Mouse (Mus musculus) cerebellum, adult 11 months (tissue): ENCODE results near the gene Nfyb.

Source experiments
- DNase-seq: peaks from one replicate; pipeline ENCODE4 v3.0.0; 2022

Gene Nfyb

DNA sequence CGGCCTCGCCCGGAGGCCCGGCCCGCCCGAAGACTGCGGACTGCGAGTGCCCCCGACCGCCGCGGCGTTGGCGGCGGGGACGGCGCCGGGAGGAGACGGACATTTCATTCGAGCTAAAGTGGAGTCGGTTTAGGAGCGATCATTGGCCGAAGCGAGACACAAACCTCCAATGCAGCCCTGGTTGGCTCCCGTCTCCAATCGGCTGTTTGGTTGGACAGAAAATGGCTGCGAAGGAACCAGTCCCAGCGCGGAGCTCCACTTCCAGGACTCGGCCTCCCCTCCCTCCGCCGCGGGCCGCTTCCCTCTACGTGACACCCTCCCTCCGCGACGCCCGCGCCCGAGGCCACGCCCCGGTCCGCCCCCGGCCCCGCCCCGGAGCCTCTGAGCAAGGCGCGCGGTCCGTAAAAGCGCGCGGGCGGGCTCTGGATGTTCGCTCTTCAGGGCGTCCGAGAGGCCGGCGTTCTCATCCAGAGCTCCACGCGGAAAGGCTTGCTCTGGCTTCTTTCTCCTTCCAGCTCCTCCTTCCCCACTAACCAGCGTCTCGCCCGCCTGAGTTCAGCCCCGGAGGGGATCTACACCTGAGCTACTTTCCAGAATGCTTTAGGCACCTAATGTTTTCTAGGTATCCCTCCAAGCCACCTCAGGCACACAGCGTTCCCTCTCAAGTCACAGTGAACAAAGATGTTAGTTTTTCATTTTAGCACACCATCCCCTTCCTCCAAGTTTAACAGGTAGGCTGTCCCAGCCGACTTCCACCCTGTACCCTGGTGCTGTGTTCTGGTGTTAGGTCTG, at the start of gene Nfyb:
Nfyb (minus strand) TSS at position 305 of the 792 bp plus-strand sequence.
- DNase-seq, result peak; percentile 96

DNA sequence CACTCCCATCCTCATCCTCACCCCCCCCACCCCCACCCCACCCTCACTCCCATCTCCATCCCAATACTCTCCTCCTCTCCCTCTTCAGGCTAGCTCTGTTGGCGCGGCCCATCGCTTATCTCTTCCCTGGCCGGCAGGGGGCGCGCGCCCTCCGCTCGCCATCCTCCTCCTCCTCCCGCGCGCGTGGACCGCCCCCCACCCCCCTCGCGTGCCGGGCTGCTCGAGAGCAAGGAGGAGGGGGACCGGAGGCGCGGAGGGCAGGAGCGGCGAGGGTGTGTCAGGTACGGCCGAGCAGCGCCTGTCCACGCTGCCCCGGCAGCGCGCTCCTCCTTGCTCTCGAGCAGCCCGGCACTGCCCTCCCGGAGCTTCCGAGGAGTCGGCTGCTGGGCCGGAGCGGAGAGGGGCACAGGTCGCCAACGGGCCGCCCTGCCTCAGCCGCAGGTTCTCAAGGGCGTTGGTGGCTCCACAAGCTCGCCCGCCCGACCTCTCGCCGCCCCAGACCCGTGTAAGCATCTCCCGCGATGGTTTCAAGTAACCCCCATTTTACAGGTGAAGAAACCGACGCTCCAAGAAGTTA, 48.0 kb upstream of the Nfyb start:
- DNase-seq, result peak; percentile 60

DNA sequence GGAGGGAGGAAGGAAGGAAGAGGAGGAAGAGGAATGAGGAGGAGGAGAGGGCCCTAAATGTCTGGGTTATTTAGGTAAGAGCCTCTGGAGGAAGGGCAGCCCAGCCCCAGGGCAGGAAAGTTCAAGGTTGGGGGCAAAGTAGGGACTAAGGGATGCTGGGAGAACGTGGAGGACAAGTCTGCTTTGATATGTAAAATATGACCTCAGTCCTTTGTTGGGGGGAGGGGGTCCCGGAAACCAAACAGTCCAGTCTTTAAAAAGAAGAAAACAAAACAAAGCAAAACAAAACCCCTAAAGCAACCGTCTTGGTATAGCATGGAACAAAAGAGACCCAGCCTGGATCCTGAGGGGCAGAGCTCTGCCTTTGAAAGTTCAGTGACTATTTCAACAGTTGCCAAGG, 45.4 kb upstream of the Nfyb start:
- no peak for DNase-seq

DNA sequence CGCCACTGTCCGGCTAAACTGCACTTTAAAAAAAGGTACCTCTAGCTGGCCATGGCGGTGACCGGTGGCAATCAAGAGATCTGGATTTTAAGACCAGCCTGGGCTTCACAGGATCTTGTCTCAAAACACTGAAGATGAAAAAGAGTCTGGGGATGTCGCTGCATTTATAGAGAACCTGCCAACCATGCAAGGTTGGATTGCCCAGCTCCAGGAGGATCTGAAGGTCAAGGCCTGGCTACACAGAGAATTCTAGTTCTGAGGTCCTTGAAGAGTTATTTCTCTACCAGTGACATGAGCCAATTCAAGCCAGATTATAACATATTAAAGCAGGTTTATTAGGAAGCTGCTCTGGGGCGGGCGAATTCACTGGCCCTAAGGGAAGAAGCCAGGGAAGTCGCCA, 44.9 kb upstream of the Nfyb start:
- DNase-seq, result no peak

DNA sequence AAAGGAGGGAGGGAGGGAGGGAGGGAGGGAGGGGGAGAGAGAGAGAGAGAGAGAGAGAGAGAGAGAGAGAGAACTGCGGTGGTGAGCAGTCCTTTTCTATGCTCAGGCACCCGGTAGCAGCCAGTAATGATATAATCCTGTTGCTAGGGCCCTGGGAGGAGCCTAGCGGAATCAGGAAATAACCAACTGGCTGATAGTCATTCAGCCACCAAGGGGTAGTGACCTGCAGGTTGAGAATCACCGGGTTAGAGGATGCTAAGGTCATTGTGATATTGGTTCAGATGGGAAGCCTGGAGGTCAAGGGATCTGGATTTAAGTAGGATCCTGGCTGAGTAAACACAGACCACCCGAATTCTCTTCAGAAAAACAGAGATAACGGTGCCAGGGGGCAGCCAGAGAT, 44.2 kb upstream of the Nfyb start:
- no peak for DNase-seq

DNA sequence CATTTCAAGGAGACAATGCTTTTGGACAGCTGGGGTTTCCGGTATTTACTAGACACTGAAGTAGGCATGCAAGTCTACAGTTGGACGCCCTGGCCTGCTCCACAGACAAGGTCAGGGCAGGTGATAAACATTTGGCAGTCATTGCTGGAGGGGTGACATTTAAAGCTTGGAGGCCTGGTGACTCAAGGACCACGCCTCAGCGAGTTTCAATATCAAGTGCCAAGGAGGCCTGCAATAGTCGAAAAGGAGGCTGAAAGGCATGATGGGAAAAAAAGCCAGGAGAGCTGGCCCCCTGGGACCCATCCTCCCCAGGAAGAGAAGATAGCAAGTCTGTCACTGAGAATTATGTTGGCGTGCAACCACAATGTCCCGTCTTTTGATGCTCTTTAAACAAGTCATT, 43.3 kb upstream of the Nfyb start:
- no peak for DNase-seq

DNA sequence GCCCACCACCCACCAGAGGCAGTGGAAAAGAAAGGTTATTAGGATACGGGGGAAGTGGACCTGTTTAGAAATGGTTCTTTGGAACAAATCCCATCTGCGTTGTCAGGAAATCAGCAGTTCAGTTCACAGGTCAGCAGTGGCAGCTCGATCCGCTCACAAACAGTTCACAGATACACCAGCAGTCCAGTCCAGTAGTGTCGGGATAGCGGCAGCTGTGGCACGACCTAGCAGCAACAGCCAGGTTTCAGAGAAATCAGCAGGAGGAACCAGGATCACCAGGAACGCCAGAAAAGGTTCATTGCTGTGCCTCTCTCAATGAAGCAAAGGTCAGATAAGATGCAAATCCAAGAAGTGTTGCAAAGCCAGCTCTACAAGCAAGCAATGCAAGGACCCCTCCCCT, 42.5 kb upstream of the Nfyb start:
- DNase-seq, result no peak

DNA sequence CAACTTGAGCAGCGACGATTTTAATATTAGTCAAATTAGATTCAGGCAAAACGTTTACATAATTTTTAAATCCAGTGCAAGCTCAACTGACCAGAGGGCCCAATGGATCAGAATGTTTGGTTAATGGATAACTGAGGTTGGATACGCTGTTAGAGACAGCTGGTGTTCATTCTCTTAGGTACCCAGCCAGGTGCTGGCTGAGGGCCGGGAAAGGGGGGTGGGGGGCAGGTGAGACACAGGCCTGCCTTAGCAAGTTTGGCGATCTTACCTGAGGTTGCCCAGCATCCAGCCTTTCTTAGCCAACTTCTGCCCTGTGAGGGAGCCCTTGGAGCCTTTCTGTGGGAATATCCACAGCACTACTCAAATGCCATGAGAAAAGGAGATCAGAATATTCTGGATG, 41.2 kb upstream of the Nfyb start:
- DNase-seq, result no peak

DNA sequence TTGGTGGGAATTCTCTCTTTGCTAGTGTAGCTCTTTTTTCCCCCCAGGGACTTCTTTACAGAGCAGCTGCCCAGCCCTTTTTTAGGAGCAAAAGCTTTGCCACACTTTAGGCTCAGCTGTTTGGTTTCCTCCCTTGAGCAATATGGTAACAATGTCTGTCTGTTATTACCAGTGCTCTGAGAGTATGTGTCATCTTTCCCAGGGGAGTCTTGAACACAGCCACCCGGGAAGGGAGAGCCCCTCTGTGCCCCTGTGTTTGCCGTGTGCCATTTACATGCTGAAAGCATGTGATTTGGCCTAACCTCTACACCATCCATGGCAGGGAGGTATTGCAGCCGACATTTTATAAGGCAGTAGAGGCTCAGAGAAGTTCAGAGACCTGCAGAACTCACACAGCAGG, 40.5 kb upstream of the Nfyb start:
- DNase-seq, result no peak

DNA sequence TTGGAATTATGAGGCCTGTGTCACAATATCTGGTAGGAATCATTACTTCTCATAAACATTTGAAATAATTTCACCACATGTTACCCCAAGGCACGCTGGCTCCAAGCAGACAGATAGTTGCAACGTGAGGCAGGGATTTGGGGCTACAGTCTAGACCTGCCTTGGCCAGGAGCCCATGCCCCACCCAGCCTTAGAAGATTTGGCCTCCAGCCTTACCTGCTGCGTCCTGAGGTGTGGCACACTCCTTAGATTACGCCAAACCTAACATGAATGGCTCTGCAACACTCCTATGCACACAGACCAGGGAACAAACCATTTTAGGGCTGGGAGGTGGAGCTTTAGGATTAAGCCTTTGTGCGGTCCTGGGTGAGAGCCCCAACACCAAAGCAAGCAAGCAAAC, 36.1 kb upstream of the Nfyb start:
- DNase-seq, result no peak

DNA sequence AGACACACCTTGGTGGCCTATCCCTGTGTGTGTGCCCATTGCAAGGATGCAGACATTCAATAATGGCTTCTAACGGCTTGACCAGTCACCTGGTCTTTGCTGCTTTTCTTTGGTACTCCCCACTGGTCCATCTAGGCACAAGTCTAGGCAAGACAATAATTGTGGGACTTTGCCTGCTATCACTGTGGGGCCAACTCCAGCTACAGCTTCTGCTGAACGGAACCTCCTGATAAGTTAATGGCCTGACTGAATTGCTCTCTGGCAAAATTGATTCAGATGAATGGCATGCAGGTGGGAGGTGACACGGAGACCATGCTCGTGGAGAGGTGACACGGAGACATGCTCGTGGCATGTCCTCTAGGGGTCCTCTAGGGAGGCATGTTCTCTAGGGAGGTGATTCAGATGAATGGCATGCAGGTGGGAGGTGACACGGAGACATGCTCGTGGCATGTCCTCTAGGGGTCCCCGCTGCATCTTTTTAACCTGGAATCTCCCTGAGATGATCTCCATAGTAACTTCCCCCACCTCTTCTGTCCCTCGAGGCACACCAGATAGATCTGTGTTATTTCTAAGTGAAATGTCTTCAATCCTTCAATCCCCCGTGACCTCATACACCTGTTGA, 34.5 kb upstream of the Nfyb start:
- DNase-seq, result no peak

DNA sequence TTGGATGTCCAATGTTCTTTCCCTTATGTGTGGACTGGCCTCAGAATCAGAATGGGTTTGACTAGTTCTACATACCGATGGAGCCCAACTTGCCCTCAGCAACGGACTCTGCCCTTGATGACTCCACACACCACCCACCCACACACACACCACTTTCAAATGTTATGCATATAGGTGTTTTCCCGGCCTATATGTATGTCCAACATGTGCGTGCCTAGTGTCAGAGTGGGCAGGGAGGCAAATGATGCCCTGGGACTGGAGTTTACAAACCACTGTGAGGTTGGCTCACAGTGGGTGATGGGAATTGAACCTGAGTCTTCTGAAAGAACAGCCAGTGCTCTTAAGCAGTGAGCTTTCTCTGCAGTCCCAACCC, 33.2 kb upstream of the Nfyb start:
- no peak for DNase-seq

DNA sequence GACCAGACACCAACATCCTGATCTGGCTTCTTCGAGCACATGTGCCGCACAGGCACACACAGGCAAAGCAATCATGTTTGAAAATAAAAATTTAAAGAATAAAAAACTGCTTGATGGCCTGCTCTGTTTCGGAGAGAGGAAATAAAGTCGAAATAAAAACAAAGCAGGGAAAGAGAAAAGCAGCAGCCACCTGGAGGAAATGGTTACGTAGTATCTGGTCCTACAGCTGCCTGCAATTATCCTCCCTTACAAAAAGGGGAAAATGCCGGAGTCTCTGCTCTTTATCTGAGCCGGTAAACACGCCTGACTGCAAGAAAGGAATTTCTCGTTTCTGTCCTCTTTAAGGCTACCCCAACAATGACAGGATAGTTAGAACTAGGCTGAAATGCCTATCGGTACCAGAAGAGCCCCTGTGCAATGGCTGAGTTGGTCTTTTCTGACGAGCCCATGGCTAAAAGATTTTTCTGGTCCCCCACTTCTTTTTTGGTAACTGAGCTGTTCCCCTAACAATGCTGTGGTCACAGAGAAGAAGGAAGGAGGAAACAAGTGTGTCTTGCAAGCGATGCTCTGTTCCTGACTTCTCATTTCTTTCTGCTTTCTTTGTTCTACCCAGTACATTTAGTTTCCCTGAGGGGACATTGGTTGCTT, 32.7 kb upstream of the Nfyb start:
- no peak for DNase-seq

DNA sequence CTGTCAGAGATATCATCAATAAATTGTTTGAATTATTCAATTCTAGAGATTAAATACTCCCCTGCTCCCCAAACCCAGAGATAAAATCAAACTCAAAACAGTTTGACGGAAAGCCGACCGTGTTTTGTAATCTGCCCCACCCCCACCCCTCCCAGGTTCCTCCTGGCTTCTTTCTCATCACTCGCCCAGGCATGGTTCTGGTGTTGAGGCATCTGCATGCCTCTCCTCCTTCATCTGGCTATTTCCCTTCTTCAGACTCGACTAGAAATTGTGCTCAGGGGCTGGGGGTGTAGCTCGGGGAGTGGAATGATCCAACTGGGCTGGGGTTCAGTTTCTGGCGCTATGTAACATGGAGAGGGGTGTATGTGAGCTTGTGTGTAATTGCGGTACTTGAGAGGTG, 31.8 kb upstream of the Nfyb start:
- DNase-seq, result peak; percentile 9

DNA sequence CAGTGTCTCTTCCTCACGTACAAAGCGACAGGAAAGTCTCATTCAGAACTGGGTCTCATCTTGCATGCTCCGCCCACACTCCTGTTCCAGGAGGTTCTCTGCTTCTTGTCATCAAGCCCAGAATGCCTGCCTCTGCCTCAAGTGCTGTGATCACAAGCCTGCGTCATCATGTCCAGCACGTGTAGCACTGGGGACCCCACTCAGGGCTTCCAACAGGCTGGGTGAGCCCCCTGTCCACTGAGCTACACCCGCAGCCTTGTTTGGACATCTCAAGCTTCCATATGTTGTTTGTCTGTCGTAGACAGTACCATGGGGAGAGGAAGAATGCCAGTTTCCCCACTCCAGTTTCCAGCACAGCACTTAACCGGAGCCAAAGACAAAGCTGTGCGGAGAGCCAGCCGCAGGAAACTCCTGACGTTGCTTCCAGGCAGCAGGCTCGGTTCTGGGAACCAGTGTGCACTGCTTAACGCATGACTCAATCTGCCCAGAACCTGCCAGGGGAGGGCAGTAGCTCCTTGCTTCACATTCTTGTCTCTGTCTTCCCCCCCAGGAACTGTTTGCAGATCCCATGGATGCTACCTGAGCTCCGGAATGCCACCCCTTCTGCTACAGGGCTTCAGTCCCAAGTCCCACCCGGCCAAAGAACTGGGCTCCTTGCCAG, 31.3 kb upstream of the Nfyb start:
- DNase-seq, result peak; percentile 68

DNA sequence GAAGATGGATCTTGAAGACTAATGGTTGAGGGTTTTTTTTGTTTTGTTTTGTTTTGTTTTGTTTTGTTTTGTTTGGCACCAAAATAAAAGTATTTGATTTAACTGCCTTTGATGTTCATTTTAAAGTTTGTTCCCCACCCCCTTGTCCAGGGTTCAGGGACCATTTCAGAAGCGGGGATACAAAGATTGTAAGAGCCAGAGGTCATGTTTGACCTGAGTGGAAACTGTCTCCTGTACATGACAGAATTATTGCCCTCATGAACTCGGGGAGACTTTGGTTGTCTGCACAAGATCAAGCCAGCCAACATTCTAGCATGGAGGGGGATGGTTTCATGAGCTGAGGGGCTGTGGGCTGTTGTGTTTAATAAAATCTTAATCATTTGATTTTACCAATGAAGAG, 28.4 kb upstream of the Nfyb start:
- DNase-seq, result no peak

DNA sequence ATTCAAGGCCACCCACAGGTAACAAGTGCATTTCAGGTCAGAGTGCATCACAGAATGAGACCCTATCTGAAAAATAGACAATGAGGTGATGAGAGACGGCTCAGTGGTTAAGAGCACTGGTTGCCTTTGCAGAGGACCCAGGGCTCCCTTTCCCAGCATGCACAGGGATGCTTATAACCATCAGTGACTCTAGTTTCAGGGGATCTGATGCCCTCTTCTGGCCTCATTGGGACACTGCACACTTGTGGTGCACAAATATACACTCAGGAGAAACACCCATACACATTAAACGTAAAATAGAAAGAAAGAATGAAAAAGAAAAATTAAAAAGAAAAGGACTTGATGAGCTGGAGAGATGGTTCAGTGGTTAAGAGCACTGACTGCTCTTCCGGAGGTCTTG, 27.8 kb upstream of the Nfyb start:
- no peak for DNase-seq

DNA sequence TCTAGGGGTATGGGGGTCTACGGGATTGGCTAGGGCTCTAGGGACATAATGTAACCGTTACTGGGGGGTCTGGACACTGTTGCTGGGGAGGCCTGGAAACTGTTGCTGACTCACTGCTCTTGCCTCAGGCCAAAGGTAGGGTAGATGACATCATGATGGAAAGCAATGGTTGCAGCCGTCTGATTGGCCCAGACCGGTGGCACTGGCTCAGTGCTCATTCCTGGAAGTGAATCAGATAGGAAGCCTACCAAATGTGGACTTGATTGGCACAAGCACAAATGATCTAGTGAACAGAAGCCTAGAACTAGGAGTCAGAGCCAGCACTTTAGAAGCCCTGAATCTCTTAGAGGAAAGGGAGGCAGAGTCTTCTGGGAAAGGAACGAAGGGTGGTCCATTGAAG, 26.6 kb upstream of the Nfyb start:
- no peak for DNase-seq

DNA sequence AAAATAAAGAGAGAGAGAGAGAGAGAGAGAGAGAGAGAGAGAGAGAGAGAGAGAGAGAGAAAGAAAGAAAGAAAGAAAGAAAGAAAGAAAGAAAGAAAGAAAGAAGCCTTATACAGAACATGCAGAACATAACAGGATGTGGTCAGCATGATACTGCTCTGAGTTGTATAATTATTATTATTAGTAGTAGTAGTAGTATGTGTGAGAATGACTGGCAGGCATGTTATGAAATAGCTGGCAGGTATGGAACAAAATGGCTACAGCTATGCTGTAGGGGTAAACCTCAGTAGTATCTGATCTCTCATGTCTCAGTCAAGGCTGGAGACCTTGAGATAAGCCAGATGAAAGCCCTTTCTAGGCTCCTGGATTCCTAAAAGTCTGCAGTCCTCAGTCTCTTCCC, 25.2 kb upstream of the Nfyb start:
- DNase-seq, result no peak

DNA sequence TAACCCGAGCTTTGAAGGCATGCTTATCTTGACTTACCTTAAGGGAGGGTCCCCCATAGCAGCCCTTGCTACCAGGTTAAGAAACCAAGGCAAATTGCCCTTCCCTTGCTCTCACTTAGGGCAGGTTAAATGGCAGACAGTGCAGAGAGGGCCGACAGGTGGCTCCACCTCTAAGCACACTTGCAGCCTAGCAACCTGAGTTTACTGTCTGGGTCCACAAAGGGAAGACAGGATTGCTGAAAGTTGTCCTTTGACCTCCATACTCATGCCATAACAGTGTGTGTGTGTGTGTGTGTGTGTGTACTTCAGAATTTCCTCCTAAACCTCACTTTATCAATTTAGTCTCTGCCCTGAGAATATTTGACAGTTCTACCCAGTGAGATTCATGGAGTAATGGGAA, 18.5 kb upstream of the Nfyb start:
- no peak for DNase-seq

DNA sequence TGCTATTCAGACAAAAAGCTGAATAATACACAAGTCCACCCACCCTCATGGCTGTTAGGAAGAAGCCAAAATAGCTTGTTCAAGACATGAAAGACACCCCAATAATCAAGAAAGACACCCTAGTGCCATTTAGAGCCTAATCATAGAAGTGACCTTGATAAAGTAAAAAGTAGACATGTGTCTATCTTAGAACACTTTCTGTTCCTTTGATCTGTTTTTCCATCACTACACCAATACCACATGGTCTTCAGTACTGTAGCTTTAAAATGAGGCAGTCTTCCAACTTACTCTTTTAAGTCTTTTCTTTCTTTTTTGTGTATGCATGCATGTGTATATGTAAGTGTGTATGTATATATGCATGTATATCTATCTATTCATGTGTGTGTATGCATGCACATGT, 16.9 kb upstream of the Nfyb start:
- DNase-seq, result no peak

DNA sequence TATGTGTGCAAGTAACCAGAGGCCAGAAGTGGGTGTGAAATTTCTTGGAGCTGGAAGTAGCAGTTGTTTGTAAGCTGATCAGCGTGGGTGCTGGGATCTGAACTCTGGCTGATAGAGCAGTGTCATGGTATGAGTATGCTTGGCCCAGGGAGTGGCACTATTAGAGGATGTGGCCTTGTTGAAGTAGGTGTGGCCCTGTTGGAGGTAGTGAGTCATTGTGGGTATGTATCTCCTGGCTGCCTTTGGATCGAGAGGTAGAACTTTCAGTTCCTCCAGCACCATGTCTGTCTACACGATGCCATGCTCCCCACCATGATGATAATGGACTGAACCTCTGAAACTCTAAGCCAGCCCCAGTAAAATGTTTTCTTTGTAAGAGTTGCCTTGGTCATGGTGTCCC, 16.4 kb upstream of the Nfyb start:
- DNase-seq, result no peak

DNA sequence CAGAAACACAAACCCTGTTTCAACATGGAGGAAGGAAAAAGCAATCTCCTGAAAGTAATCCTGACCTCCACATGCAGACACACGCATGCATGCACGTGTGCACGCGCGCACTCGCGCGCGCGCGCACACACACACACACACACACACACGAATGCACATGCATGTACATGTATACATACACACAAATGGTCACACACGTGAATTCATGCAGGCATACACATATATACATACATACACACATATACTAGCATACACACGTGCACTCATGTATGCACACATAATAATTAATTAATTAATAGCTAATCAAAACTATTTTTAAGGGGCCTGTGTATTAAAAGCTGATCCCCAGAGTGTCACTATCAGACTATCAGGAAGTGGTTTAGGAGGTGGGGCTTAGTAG, 15.9 kb upstream of the Nfyb start:
- DNase-seq, result no peak
